Mouse (Mus musculus) megakaryocyte, embryonic 14.5 days (primary cell): ENCODE results near the gene Cers1.

Experiments used
- FLI1 ChIP-seq: IDR thresholded peaks from 2 replicates; pipeline ENCODE4 v1.6.1; 2012; ENCODE audit warnings: low read length, inconsistent platforms, mixed read lengths
- GATA1 ChIP-seq: IDR thresholded peaks from 3 replicates; pipeline ENCODE4 v1.6.1; 2012; ENCODE audit warnings: mixed read lengths, low read length, inconsistent platforms, borderline replicate concordance

- TF ChIP-seq GATA1 (no peak), FLI1 (no peak)
Measured at GRCm38 (mm10) chr8:70338931-70339330, 23.4 kb downstream of the Cers1 start.
